Mouse (Mus musculus): ENCODE measurements around the gene Ppp1r14c.

- TF ChIP-seq CTCF (IDR thresholded peaks at IDR 0.05; ENCODE audit: extremely low read depth, insufficient read length, insufficient replicate concordance, low read depth, low read length): peak; percentile 31; the same call in 1 of the 2 replicates
- TF ChIP-seq POLR2A (IDR thresholded peaks at IDR 0.05; ENCODE audit: low read depth, low read length): no peak
Measured at GRCm38 (mm10) chr10:3512620-3513305, 146.9 kb downstream of the Ppp1r14c start.

Measured in small intestine, adult 2 months (tissue).